ENCODE assay signal across 8 mouse cellular contexts in the genomic region with DNA sequence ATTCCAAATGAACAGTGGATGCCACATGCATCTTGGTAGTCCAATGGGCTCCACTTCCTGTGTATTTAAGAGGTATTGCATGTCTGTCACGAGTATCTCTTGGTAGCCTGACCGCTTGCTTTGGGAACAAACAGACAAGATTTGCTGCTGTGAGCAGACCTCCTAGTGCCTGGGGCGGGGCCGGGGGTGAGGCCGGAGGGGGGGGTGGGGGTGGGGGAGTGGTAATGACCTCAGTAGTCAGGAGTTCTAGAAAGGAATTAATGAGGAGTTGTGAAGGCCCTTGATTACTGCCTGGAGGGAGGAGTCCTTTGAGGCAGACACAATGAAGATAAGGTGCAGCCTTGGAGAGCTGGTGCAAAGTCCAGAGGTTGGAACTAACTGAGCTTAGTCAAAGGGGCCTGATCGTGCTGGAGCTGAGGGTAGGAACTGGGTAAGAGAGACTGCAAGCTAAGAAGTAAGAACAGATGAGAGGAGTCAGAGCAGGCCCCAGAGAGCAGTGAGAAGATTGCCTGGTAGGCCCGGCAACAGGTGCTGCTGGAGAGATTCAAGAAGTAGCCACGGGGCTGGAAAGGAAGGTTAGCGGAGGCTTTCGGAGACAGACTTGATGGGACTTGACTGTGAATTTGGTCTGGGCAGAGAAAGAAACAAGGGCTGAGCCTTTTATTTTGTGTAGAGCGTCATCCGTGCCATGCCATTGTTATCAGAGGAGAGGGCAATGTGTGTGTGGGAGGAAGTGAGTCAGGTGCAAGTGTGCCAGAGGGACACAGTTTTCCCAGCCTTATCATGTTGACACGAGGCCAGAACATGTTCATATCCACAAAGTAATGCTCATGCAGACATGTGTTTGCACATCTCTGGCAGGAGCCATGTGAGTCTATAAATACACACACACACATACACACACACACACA. TPM values are rescaled to one million over a fixed set of nuclear protein-coding genes. Genes with fewer than 3 reads are reported as not detected.
DNase-seq lines count a peak whose midpoint lies in the region; ATAC-seq and TF ChIP-seq lines count a peak whose summit lies in the region.

No protein-coding gene starts in this region.

- no peak for TF ChIP-seq POLR2A in thymus, adult 2 months (IDR thresholded peaks at IDR 0.05; ENCODE audit: control insufficient read depth, extremely low read depth, insufficient read depth, low read length, poor library complexity)

- no peak for DNase-seq in left cerebral cortex, adult 2 months (ENCODE audit: extremely low spot score in 1 of 2, low spot score in 2 of 2)
- DNase-seq in left cerebral cortex, postnatal 36 days (ENCODE audit: low spot score in 2 of 2): no peak
- DNase-seq in R1 (ENCODE audit: low read depth, low spot score): peak; percentile 87
- no peak for DNase-seq in thymus, adult 2 months
- DNase-seq in spleen, postnatal 10 days (ENCODE audit: low spot score in 2 of 2): no peak
- no peak for DNase-seq in B cell, adult 2 months

- H3K9ac ChIP-seq in heart, embryonic 15.5 days: peak overlapping the region; percentile 39
- H3K9ac ChIP-seq in liver, embryonic 12.5 days: peak overlapping the region; percentile 34; the same call in 1 of the 2 replicates

- H3K4me1 ChIP-seq in heart, embryonic 15.5 days (replicated peaks): peaks cover 68% of the 10 kb centered on the region
- H3K4me1 ChIP-seq in liver, embryonic 12.5 days: peaks cover 82% of the 10 kb centered on the region
- peaks cover 44% of the 10 kb centered on the region for H3K4me1 ChIP-seq in thymus, adult 2 months (replicated peaks; ENCODE audit: control insufficient read depth, insufficient read depth, low read length)

- no peaks in the 10 kb centered on the region for H3K9me3 ChIP-seq in heart, embryonic 15.5 days (replicated peaks)
- no peaks in the 10 kb centered on the region for H3K9me3 ChIP-seq in liver, embryonic 12.5 days (replicated peaks)

- H3K27ac ChIP-seq in left cerebral cortex, adult 2 months: peak overlapping the region; percentile 50
- peak overlapping the region; percentile 88 for H3K27ac ChIP-seq in heart, embryonic 15.5 days
- peak overlapping the region; percentile 74 for H3K27ac ChIP-seq in liver, embryonic 12.5 days
- H3K27ac ChIP-seq in thymus, adult 2 months (ENCODE audit: control insufficient read depth, insufficient read depth, low read length): no peak overlapping the region

- peak overlapping the region; percentile 77 for H3K4me2 ChIP-seq in heart, embryonic 15.5 days
- H3K4me2 ChIP-seq in liver, embryonic 12.5 days: peak overlapping the region; percentile 36

- intact Hi-C loops in left cerebral cortex, adult 2 months (cut with DNase I): no loop called here
- intact Hi-C loops in left cerebral cortex, postnatal 36 days (cut with DNase I): no loop called here

- H3K4me3 ChIP-seq in left cerebral cortex, adult 2 months: no peak overlapping the region
- no peak overlapping the region for H3K4me3 ChIP-seq in heart, embryonic 15.5 days
- H3K4me3 ChIP-seq in liver, embryonic 12.5 days: no peak overlapping the region
- H3K4me3 ChIP-seq in thymus, adult 2 months (ENCODE audit: control insufficient read depth, insufficient read depth, low read length): no peak overlapping the region

- 23% methylated on average over 13 of the region's 13 CpGs for WGBS in heart, embryonic 15.5 days
- 23% methylated on average over 13 of the region's 13 CpGs for WGBS in liver, embryonic 12.5 days (ENCODE audit: insufficient replicate concordance)
- 70% methylated on average over 13 of the region's 13 CpGs for WGBS in thymus, adult 2 months

- no peak; the same call in 1 of the 2 replicates for ATAC-seq in heart, embryonic 15.5 days (replicated peaks; ENCODE audit: insufficient number of reproducible peaks, insufficient read depth, low FRiP score, low read depth)
- peak; percentile 67 for ATAC-seq in liver, embryonic 12.5 days

- no peak for TF ChIP-seq CTCF in left cerebral cortex, adult 2 months (IDR thresholded peaks at IDR 0.05)
- TF ChIP-seq CTCF in thymus, adult 2 months (IDR thresholded peaks at IDR 0.05; ENCODE audit: borderline replicate concordance, control insufficient read depth, extremely low read depth, insufficient read depth, low read length, poor library complexity): no peak

- peaks cover 12% of the 10 kb centered on the region for H3K36me3 ChIP-seq in heart, embryonic 15.5 days
- peaks cover 27% of the 10 kb centered on the region for H3K36me3 ChIP-seq in liver, embryonic 12.5 days
- peaks cover 7% of the 10 kb centered on the region; the same call in 1 of the 2 replicates for H3K36me3 ChIP-seq in thymus, adult 2 months (ENCODE audit: control insufficient read depth, insufficient read depth, low read length)

- H3K27me3 ChIP-seq in heart, embryonic 15.5 days: no peaks in the 10 kb centered on the region
- H3K27me3 ChIP-seq in liver, embryonic 12.5 days (replicated peaks): peaks cover 11% of the 10 kb centered on the region
- H3K27me3 ChIP-seq in thymus, adult 2 months (ENCODE audit: control insufficient read depth, insufficient read depth, low read length): no peaks in the 10 kb centered on the region

RNA-seq across cellular contexts. Expression of a gene that starts 3.8 kb away (rescaled TPM):
- 100 to 1,000 TPM; 302 TPM for total RNA-seq in left cerebral cortex, adult 2 months (2021)
- 100 to 1,000 TPM; 294 to 334 TPM for total RNA-seq in left cerebral cortex, postnatal 36 days (2021)
- 77.0 and 86.7 TPM in 2 replicates for polyA plus RNA-seq in heart, embryonic 15.5 days (2015; fragmentation: Nextera tagmentation; extraction: Ambion mirVana)
- polyA plus RNA-seq in liver, embryonic 12.5 days (2016; fragmentation: Nextera tagmentation; extraction: Ambion mirVana): 27.4 and 27.6 TPM in 2 replicates
- polyA plus RNA-seq in thymus, adult 2 months (2012; rRNA removed): 91.8 and 120 TPM in 2 replicates

RNA-seq across cellular contexts. Expression of a gene that starts 28.0 kb away (rescaled TPM):
- 10 to 100 TPM; 16.1 to 16.7 TPM for total RNA-seq in left cerebral cortex, adult 2 months (2021)
- total RNA-seq in left cerebral cortex, postnatal 36 days (2021): 10 to 100 TPM; 16.8 to 18.0 TPM
- 43.6 and 61.1 TPM in 2 replicates for polyA plus RNA-seq in heart, embryonic 15.5 days (2015; fragmentation: Nextera tagmentation; extraction: Ambion mirVana)
- polyA plus RNA-seq in liver, embryonic 12.5 days (2016; fragmentation: Nextera tagmentation; extraction: Ambion mirVana): 83.6 and 88.5 TPM in 2 replicates
- 63.7 and 65.4 TPM in 2 replicates for polyA plus RNA-seq in thymus, adult 2 months (2012; rRNA removed)

RNA-seq across cellular contexts. Expression of a gene that starts 42.0 kb away (rescaled TPM):
- 1 to 10 TPM; 1.7 to 2.1 TPM for total RNA-seq in left cerebral cortex, adult 2 months (2021)
- total RNA-seq in left cerebral cortex, postnatal 36 days (2021): 1 to 10 TPM; 2.7 to 2.9 TPM
- polyA plus RNA-seq in heart, embryonic 15.5 days (2015; fragmentation: Nextera tagmentation; extraction: Ambion mirVana): 6.7 and 8.4 TPM in 2 replicates
- polyA plus RNA-seq in liver, embryonic 12.5 days (2016; fragmentation: Nextera tagmentation; extraction: Ambion mirVana): 2.1 and 2.4 TPM in 2 replicates
- polyA plus RNA-seq in thymus, adult 2 months (2012; rRNA removed): 7.3 and 11.5 TPM in 2 replicates

RNA-seq across cellular contexts. Expression of a gene that starts 52.9 kb away (rescaled TPM):
- total RNA-seq in left cerebral cortex, adult 2 months (2021): 10 to 100 TPM; 40.8 to 47.2 TPM
- total RNA-seq in left cerebral cortex, postnatal 36 days (2021): 10 to 100 TPM; 35.0 to 44.3 TPM
- 0.08 and 0.14 TPM in 2 replicates for polyA plus RNA-seq in heart, embryonic 15.5 days (2015; fragmentation: Nextera tagmentation; extraction: Ambion mirVana)
- 0.02 TPM in 1 of 2 replicates, not detected in the other for polyA plus RNA-seq in liver, embryonic 12.5 days (2016; fragmentation: Nextera tagmentation; extraction: Ambion mirVana)
- polyA plus RNA-seq in thymus, adult 2 months (2012; rRNA removed): 0.54 and 0.84 TPM in 2 replicates
